Mouse (Mus musculus): ENCODE measurements at regions not wholly inside any gene's neighbourhood (a gene's known extent, or its start where the extent isn't known, plus 50 kb on each side); places are given as distances from the start of the nearest gene placed in this dataset.

- CTCF ChIA-PET = no interaction called here
These were observed 191.7 kb upstream of the Prickle1 start for GRCm38 (mm10) chr15:93787361-93787760.

- CTCF ChIA-PET = no interaction called here
These were observed 190.2 kb upstream of the Prickle1 start for GRCm38 (mm10) chr15:93785846-93786412.

GRCm38 (mm10) chr15:93783736-93784135 lies 188.0 kb upstream of the Prickle1 start:
- CTCF ChIA-PET = no interaction called here

GRCm38 (mm10) chr15:93775199-93775745 lies 179.6 kb upstream of the Prickle1 start:
- CTCF ChIA-PET = no interaction called here

GRCm38 (mm10) chr15:93774340-93774739 lies 178.6 kb upstream of the Prickle1 start:
- CTCF ChIA-PET = no interaction called here

- CTCF ChIA-PET = no interaction called here
These were observed 171.3 kb upstream of the Prickle1 start for GRCm38 (mm10) chr15:93766981-93767380.

GRCm38 (mm10) chr15:93763047-93763446 lies 167.4 kb upstream of the Prickle1 start:
- CTCF ChIA-PET = no interaction called here

GRCm38 (mm10) chr15:93758204-93758836 lies 162.6 kb upstream of the Prickle1 start:
- CTCF ChIA-PET = no interaction called here

- CTCF ChIA-PET = no interaction called here
These were observed 160.3 kb upstream of the Prickle1 start for GRCm38 (mm10) chr15:93755989-93756388.

GRCm38 (mm10) chr15:93751817-93752216 lies 156.1 kb upstream of the Prickle1 start:
- CTCF ChIA-PET = interaction anchor here (0.9 kb wide), 1 partner anchor 1622 kb away, joined by 7 read pairs; no protein-coding TSS in a partner anchor

- CTCF ChIA-PET = no interaction called here
These were observed 155.3 kb upstream of the Prickle1 start for GRCm38 (mm10) chr15:93750953-93751352.

- CTCF ChIA-PET = no interaction called here
These were observed 148.7 kb upstream of the Prickle1 start for GRCm38 (mm10) chr15:93744191-93744945.

GRCm38 (mm10) chr15:93733731-93734510 lies 138.2 kb upstream of the Prickle1 start:
- CTCF ChIA-PET = no interaction called here

GRCm38 (mm10) chr15:93732825-93733224 lies 137.1 kb upstream of the Prickle1 start:
- CTCF ChIA-PET = no interaction called here

GRCm38 (mm10) chr15:93731161-93731560 lies 135.5 kb upstream of the Prickle1 start:
- CTCF ChIA-PET = no interaction called here

- CTCF ChIA-PET = interaction anchor here (0.6 kb wide), 1 partner anchor 16 kb away, joined by 3 read pairs; no protein-coding TSS in a partner anchor
These were observed 119.8 kb upstream of the Prickle1 start for GRCm38 (mm10) chr15:93715443-93715842.

- CTCF ChIA-PET = no interaction called here
These were observed 117.7 kb upstream of the Prickle1 start for GRCm38 (mm10) chr15:93713428-93713827.

- CTCF ChIA-PET = no interaction called here
These were observed 116.9 kb upstream of the Prickle1 start for GRCm38 (mm10) chr15:93712594-93712993.

GRCm38 (mm10) chr15:93711150-93711784 lies 115.6 kb upstream of the Prickle1 start:
- CTCF ChIA-PET = no interaction called here

GRCm38 (mm10) chr15:93710493-93711149 lies 114.9 kb upstream of the Prickle1 start:
- CTCF ChIA-PET = no interaction called here

- CTCF ChIA-PET = no interaction called here
These were observed 110.8 kb upstream of the Prickle1 start for GRCm38 (mm10) chr15:93706366-93706930.
